Mouse (Mus musculus) heart, postnatal 0 days (tissue): ENCODE results near the gene Mthfsd. TPM values are rescaled to one million over a fixed set of nuclear protein-coding genes. Genes with fewer than 3 reads are reported as not detected.

Source experiments
- ATAC-seq: fragments of 200-750 bp; cut with Nextera tagmentation; 2 replicates; pipeline ENCODE4 v1.8.0; 2017; ENCODE audit warnings: low read depth, moderate number of reproducible peaks, moderate library complexity; ENCODE audit not compliant: insufficient read depth
- DNase-seq: peaks from one replicate; pipeline ENCODE4 v3.0.0-alpha.2; 2016; ENCODE audit warnings: low spot score
- H3K27ac ChIP-seq: fragments of 300-500 bp; sonication (generic); 2 replicates; pipeline ENCODE4 v1.5.1; 2014; ENCODE audit warnings: low read depth, mild to moderate bottlenecking
- H3K27me3 ChIP-seq: fragments of 300-500 bp; sonication (generic); 2 replicates; pipeline ENCODE4 v1.6.1; 2014; ENCODE audit warnings: low read length, mixed read lengths; ENCODE audit not compliant: control insufficient read depth, insufficient read depth
- H3K36me3 ChIP-seq: fragments of 300-500 bp; sonication (generic); replicated peaks from 2 replicates; pipeline ENCODE4 v1.6.1; 2014; ENCODE audit warnings: low read length, mixed read lengths; ENCODE audit not compliant: control insufficient read depth, insufficient read depth
- H3K4me1 ChIP-seq: fragments of 300-500 bp; sonication (generic); 2 replicates; pipeline ENCODE4 v1.6.1; 2014; ENCODE audit warnings: antibody characterized with exemption; ENCODE audit not compliant: control insufficient read depth, insufficient read depth
- H3K4me2 ChIP-seq: fragments of 300-500 bp; sonication (generic); 2 replicates; pipeline ENCODE4 v1.6.1; 2014; ENCODE audit warnings: low read depth, mild to moderate bottlenecking, low read length, moderate library complexity
- H3K4me3 ChIP-seq: fragments of 300-500 bp; sonication (generic); 2 replicates; pipeline ENCODE4 v1.5.1; 2014; ENCODE audit warnings: low read depth, low read length
- H3K9ac ChIP-seq: fragments of 300-500 bp; sonication (generic); replicated peaks from 2 replicates; pipeline ENCODE4 v1.6.1; 2014; ENCODE audit warnings: low read depth, low read length, mixed read lengths
- H3K9me3 ChIP-seq: fragments of 300-500 bp; sonication (generic); replicated peaks from 2 replicates; pipeline ENCODE4 v1.6.1; 2016; ENCODE audit warnings: low read length; ENCODE audit not compliant: control insufficient read depth
- CTCF ChIP-seq: IDR thresholded peaks from 2 replicates; pipeline ENCODE4 v1.5.1; 2016; ENCODE audit warnings: antibody characterized with exemption, control low read depth, low read depth
- EP300 ChIP-seq: IDR thresholded peaks from 2 replicates; pipeline ENCODE4 v1.6.1; 2016; ENCODE audit warnings: antibody characterized with exemption, low read depth
- WGBS: fragments of 180-500 bp; shearing (Covaris S2); extraction: QIAGEN DNeasy Blood & Tissue Kit; methylation state at CpG from one replicate; pipeline ENCODE4 v1.1.7; 2014; 5-methylcytosine and 5-hydroxymethylcytosine counted together
- polyA plus RNA-seq: library from polyadenylated mRNA; unstranded; fragments of >200 nt; fragmentation: Nextera tagmentation; extraction: Ambion mirVana; gene quantifications from 2 replicates; pipeline ENCODE4 v1.2.1, GENCODE M21; 2015
- total RNA-seq: library from RNA; depleted of rRNA; stranded (reverse); fragments of >200 nt; gene quantifications from 2 replicates; pipeline ENCODE4 v1.2.3, GENCODE M21; 2014; ENCODE audit warnings: low replicate concordance

Gene Mthfsd
- total and polyA plus RNA-seq, 2 experiments from 2014 or later: 22.7 to 26.8 TPM

DNA sequence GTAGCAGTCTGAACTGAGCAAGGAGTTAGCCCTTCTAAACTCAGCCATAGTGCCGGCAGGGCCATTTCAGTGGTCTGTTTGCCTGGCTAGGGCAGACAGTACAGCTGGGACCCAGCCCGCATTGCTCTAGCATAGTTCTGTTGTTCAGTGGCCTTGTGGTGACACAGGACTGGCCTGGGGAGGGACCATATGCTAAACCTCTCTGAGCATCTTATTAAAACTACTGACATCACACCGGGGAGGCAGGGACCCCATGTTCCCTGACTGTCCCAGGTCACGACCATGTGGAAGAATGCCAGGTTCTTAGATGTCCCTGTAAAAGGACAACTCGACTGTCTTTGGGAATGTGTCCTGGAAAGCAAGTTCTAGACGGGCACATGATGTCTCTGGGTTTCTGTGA is 16.1 kb downstream of the Mthfsd start:
- 20% methylated on average over 6 of the region's 6 CpGs for WGBS
- ATAC-seq (no peak), DNase-seq (no peak)
- Histone ChIP-seq H3K27me3 (peaks cover 74% of the 10 kb centered on the region), H3K9ac (no peak overlapping the region), H3K9me3 (no peaks in the 10 kb centered on the region), H3K4me3 (no peak overlapping the region), H3K27ac (no peak overlapping the region), H3K36me3 (peaks cover 2% of the 10 kb centered on the region; the same call in 1 of the 2 replicates), H3K4me2 (peak overlapping the region; percentile 33; the same call in 1 of the 2 replicates), H3K4me1 (no peaks in the 10 kb centered on the region)
- TF ChIP-seq EP300 (no peak), CTCF (no peak)

DNA sequence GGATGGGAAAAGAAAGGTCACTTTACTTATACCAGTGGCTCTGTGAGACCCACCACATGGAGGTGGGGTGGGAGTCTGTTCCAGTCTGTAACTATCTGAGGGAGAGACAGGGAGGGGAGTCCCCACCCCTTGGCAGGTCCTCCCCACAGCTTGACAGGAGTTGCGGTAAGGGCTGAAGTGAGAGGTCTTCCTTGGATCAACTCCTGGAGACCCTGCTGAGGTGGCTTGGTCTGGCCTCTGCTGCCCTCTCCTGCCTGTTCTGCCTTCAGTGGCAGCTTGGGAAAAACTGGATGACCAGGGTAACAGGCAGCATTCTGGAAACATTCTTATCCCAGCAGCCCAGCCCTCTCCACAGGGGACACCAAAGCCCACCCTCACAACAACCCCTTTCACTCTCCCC is 17.5 kb downstream of the Mthfsd start:
- Histone ChIP-seq H3K36me3 (no peaks in the 10 kb centered on the region), H3K9me3 (no peaks in the 10 kb centered on the region), H3K9ac (no peak overlapping the region), H3K4me1 (no peaks in the 10 kb centered on the region), H3K4me3 (no peak overlapping the region), H3K27ac (no peak overlapping the region), H3K27me3 (peaks cover 88% of the 10 kb centered on the region), H3K4me2 (no peak overlapping the region)
- TF ChIP-seq CTCF: peak; percentile 48
- no peak for TF ChIP-seq EP300
- ATAC-seq (no peak), DNase-seq (no peak)
- whole genome bisulfite sequencing: 0% methylated on average over 1 of the region's 1 CpGs

DNA sequence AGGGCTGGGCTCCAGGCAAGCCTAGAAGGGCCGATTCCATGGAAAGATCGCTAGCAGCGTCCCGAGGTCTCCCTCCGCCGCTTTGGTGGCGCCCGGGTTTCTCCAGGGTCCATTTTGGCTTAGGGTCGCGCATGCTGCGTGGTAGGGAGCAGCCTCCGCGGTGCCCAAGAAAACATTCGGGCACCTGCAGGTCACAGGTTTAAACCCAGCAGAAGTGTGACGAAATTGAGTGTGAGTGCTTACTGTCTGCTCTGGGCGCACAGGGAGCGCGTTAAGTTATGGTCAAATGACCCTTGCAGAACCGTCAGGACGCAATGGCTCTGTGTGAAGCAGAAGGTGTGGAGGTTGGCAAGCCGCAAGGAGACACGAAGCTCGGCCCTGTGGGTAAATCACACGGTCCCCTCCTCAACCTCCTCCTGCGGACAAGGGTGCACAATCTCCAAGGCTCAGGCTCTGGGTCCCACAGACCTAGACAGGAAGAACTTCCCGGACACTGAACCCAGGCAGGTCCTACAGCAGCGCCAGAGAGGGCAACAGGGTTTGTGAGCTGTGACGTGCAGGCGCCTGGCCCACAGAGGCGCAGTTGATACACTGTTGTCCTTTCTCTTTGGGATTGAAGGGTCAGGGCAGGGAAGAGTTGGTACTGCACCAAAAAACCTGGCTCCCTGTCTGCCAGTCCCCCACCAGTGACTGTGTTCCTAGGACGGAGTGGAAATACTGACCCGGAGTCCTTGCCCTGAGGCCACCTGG is 18.4 kb downstream of the Mthfsd start:
- DNase-seq: no peak
- H3K4me1 ChIP-seq: no peaks in the 10 kb centered on the region
- H3K27me3 ChIP-seq: peaks cover 97% of the 10 kb centered on the region
- no peaks in the 10 kb centered on the region for H3K36me3 ChIP-seq
- no peak overlapping the region for H3K4me2 ChIP-seq
- H3K27ac ChIP-seq: no peak overlapping the region
- TF ChIP-seq CTCF: no peak
- no peak for TF ChIP-seq EP300
- H3K9ac ChIP-seq: no peak overlapping the region
- 8% methylated on average over 32 of the region's 32 CpGs for WGBS
- ATAC-seq: no peak
- H3K9me3 ChIP-seq: no peaks in the 10 kb centered on the region
- H3K4me3 ChIP-seq: no peak overlapping the region

DNA sequence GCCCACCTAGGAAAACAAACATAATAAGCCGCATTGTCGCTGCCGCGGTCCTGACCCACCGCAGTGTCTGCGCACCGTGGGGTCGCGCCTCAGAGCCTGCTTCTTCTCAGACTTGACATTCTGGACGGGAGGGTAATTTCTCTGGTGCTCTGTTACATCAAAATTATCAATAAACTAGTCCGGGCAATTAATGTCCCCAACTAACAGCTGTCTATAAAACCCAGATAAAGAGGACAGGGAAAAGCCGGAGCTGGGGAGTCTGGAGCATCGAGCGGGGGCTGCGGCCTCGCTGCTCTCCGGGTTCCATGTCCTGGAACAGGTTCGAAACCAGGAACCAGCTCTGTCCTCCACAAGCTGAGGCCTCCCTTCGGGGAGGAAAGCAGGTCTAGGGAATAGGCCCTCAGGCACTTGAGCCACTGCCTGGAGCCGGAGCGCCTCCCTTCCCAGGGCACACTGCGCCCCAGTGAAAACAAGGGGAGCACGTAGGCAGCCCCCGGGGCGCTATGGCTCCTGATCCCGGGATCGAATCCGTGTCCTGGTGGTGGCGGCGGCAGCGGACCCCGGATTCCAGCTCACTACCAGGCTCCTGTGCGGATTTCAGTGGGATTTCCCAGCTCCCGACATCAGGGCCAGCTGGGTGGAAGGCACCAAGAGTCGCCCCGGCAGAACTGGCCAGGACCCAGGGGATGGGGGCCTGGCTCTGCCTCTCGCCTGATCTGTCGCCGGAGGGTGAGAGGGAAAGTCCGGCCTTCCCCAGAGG is 19.1 kb downstream of the Mthfsd start:
- Histone ChIP-seq H3K27me3 (peaks cover 99% of the 10 kb centered on the region), H3K9ac (no peak overlapping the region), H3K4me2 (no peak overlapping the region), H3K4me3 (no peak overlapping the region), H3K27ac (no peak overlapping the region), H3K9me3 (no peaks in the 10 kb centered on the region), H3K36me3 (no peaks in the 10 kb centered on the region), H3K4me1 (peaks cover 5% of the 10 kb centered on the region; the same call in 1 of the 2 replicates)
- ATAC-seq (no peak), DNase-seq (no peak)
- TF ChIP-seq EP300 (no peak), CTCF (no peak)
- 5% methylated on average over 40 of the region's 40 CpGs for WGBS

DNA sequence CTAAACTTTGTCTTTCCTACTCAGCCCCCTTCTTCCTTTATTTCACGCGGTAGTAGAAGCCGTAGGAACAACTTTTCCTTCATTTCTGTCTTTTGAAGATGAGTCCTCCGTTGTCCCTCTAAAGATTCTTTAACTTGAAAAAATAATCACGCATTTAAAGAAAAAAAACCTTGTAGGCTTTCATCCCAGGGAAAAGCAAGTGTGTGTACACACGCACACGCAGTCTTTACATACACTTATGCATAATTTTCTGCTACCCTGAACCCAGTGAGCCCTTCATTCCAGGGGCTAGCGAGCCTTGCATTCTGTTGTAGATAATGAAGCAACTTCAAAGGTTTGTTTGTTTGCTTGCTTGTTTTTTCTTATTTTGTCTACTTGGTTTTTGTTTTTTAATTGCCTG is 19.9 kb downstream of the Mthfsd start:
- H3K9me3 ChIP-seq: no peaks in the 10 kb centered on the region
- ATAC-seq (no peak), DNase-seq (no peak)
- no peaks in the 10 kb centered on the region for H3K36me3 ChIP-seq
- TF ChIP-seq CTCF: no peak
- TF ChIP-seq EP300: no peak
- no peak overlapping the region for H3K4me2 ChIP-seq
- no peak overlapping the region for H3K4me3 ChIP-seq
- peaks cover 99% of the 10 kb centered on the region for H3K27me3 ChIP-seq
- H3K27ac ChIP-seq: no peak overlapping the region
- H3K4me1 ChIP-seq: peaks cover 9% of the 10 kb centered on the region; the same call in 1 of the 2 replicates
- no peak overlapping the region for H3K9ac ChIP-seq
- 13% methylated on average over 8 of the region's 8 CpGs for WGBS
